Mouse (Mus musculus) spleen, postnatal 0 days (tissue): ENCODE measurements around the gene Eif5. TPM values are rescaled to one million over a fixed set of nuclear protein-coding genes. Genes with fewer than 3 reads are reported as not detected.

Source experiments
- polyA plus RNA-seq: library from polyadenylated mRNA; unstranded; fragments of >200 nt; fragmentation: Nextera tagmentation; extraction: Ambion mirVana; gene quantifications from 2 replicates; pipeline ENCODE4 v1.2.1, GENCODE M21; 2015

Eif5 gene
- polyA plus RNA-seq: 549 and 600 TPM in 2 replicates

GRCm38 (mm10) chr12:111537796-111538291 lies at the start of gene Eif5:
TSS of gene Eif5 (plus strand) at chr12:111538016.

GRCm38 (mm10) chr12:111574074-111574886 lies 36.5 kb downstream of the Eif5 start, which contains the start of gene Mark3:
TSS of gene Mark3 (plus strand) at chr12:111574523.

Other genes starting within 250 kb of the Eif5 start
- 8.7 and 10.6 TPM in 2 replicates for gene Cdc42bpb, start 160.3 kb upstream of the Eif5 start, polyA plus RNA-seq
- gene Lbhd2, start 131.2 kb upstream of the Eif5 start, polyA plus RNA-seq: 0.95 and 1.4 TPM in 2 replicates
- 8.8 and 10.7 TPM in 2 replicates for gene Exoc3l4, start 121.0 kb upstream of the Eif5 start, polyA plus RNA-seq
- 175 and 180 TPM in 2 replicates for gene Tnfaip2, start 95.5 kb upstream of the Eif5 start, polyA plus RNA-seq
- 1.7 and 4.0 TPM in 2 replicates for gene Gm266, start 52.2 kb upstream of the Eif5 start, polyA plus RNA-seq
- gene Mark3, start 36.5 kb downstream of the Eif5 start, polyA plus RNA-seq: 26.0 and 28.7 TPM in 2 replicates
- gene Ckb, start 134.3 kb downstream of the Eif5 start, polyA plus RNA-seq: 58.0 and 73.0 TPM in 2 replicates
- 7.6 and 7.9 TPM in 2 replicates for gene Trmt61a, start 140.1 kb downstream of the Eif5 start, polyA plus RNA-seq
- 21.1 and 26.2 TPM in 2 replicates for gene Bag5, start 175.2 kb downstream of the Eif5 start, polyA plus RNA-seq
- 32.3 and 38.4 TPM in 2 replicates for gene Apopt1, start 175.2 kb downstream of the Eif5 start, polyA plus RNA-seq
- 28.5 and 36.9 TPM in 2 replicates for gene Klc1, start 220.8 kb downstream of the Eif5 start, polyA plus RNA-seq